Mouse (Mus musculus): Measurements from ENCODE around the gene Akp3.

DNA sequence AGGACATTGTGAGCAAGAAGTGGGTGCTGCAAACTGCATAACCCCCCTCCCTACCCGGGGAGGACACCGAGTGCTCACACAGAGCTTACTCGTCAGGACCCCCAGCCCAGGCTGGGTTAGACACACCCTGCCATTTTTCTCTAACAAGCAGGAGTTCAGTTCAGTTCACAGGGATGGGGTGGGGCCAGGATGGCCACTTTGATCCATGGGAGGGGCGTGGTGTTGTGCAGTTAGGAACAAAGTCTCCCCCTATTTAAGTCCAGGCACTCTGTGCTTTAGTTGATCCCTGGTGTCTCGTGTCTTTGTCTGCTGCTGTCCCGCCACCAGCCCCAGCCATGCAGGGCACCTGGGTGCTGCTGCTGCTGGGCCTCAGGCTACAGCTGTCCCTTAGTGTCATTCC lies at the start of gene Akp3:
- TF ChIP-seq POLR2A (IDR thresholded peaks at IDR 0.05; ENCODE audit: low read depth, low read length) (no peak), CTCF (conservative IDR thresholded peaks at IDR 0.05; ENCODE audit: insufficient read depth, insufficient read length, low read depth, low read length) (no peak)
